Mouse (Mus musculus) embryonic facial prominence, embryonic 14.5 days (tissue): ENCODE data around the gene Sntg2. TPM values are rescaled to one million over a fixed set of nuclear protein-coding genes. Genes with fewer than 3 reads are reported as not detected.

ENCODE experiments used
- ATAC-seq: fragments of 200-750 bp; cut with Nextera tagmentation; 2 replicates; pipeline ENCODE4 v1.8.0; 2017; ENCODE audit warnings: low read depth, moderate number of reproducible peaks, moderate TSS enrichment
- DNase-seq: peaks from one replicate; pipeline ENCODE4 v3.0.0-alpha.2; 2015; ENCODE audit warnings: low spot score
- H3K27ac ChIP-seq: fragments of 300-500 bp; sonication (generic); replicated peaks from 2 replicates; pipeline ENCODE4 v1.5.1; 2014; ENCODE audit warnings: low read depth, mild to moderate bottlenecking, low read length, moderate library complexity
- H3K27me3 ChIP-seq: fragments of 300-500 bp; sonication (generic); replicated peaks from 2 replicates; pipeline ENCODE4 v1.6.1; 2014; ENCODE audit warnings: low read length; ENCODE audit not compliant: control insufficient read depth, insufficient read depth
- H3K36me3 ChIP-seq: fragments of 300-500 bp; sonication (generic); 2 replicates; pipeline ENCODE4 v1.6.1; 2014; ENCODE audit warnings: low read length, mixed read lengths; ENCODE audit not compliant: control insufficient read depth, insufficient read depth
- H3K4me1 ChIP-seq: fragments of 300-500 bp; sonication (generic); 2 replicates; pipeline ENCODE4 v1.6.1; 2014; ENCODE audit warnings: antibody characterized with exemption, low read length; ENCODE audit not compliant: control insufficient read depth, insufficient read depth
- H3K4me2 ChIP-seq: fragments of 300-500 bp; sonication (generic); 2 replicates; pipeline ENCODE4 v1.6.1; 2014; ENCODE audit warnings: low read depth, mild to moderate bottlenecking, low read length, moderate library complexity, mixed read lengths
- H3K4me3 ChIP-seq: fragments of 300-500 bp; sonication (generic); 2 replicates; pipeline ENCODE4 v1.5.1; 2014; ENCODE audit warnings: low read depth, mild to moderate bottlenecking, low read length
- H3K9ac ChIP-seq: fragments of 300-500 bp; sonication (generic); 2 replicates; pipeline ENCODE4 v1.6.1; 2014; ENCODE audit warnings: low read depth, mild to moderate bottlenecking, low read length, moderate library complexity, mixed read lengths
- H3K9me3 ChIP-seq: fragments of 300-500 bp; sonication (generic); 2 replicates; pipeline ENCODE4 v1.6.1; 2016; ENCODE audit warnings: low read length; ENCODE audit not compliant: control insufficient read depth
- WGBS: fragments of 180-500 bp; shearing (Covaris S2); extraction: QIAGEN DNeasy Blood & Tissue Kit; methylation state at CpG from one replicate; pipeline ENCODE4 v1.1.7; 2014; 5-methylcytosine and 5-hydroxymethylcytosine counted together
- polyA plus RNA-seq: library from polyadenylated mRNA; unstranded; fragments of >200 nt; fragmentation: Nextera tagmentation; extraction: Ambion mirVana; gene quantifications from 2 replicates; pipeline ENCODE4 v1.2.1, GENCODE M21; 2014

Gene Sntg2
- polyA plus RNA-seq, 1 experiment from 2014 or later: 3.8 TPM

DNA sequence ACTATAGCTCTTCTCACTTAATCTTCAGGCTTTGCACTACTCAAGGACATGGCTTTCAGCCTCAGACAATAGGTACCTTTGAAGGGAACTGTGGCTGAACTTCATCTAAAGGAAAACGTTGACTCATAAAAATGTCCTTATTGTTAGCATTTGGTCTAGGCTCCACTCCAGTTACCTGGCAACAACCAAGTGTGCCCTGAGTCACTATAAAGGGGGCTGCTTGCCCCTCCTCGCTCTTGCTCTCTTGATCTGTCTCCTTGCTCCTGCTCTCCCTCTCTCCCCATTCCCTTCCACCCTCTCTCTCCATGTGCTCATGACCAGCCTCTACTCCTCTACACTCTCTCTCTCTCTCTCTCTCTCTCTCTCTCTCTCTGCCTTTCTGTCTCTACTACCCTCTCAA, 114.5 kb downstream of the Sntg2 start:
- 70% methylated on average over 2 of the region's 2 CpGs for WGBS

DNA sequence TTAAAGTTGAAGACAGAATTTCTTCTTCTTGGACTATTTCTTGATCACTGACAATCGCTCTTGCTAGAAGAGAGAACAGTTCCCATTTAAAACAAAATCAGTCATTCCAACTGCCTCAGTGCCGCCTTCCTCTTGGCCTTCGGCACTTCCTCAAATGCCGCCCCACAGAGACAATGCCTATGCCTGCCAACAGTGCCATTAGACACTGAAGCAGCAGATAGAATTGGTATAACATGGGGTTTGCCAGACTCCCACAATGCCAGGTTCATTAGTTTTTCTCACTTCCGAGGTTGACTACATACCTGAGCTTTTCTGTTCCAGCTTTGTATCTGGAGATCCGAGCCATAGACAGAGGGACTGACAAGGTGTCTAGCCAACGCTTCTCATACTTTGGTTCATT, 115.5 kb downstream of the Sntg2 start:
- Histone ChIP-seq H3K9ac (no peak overlapping the region), H3K9me3 (no peaks in the 10 kb centered on the region), H3K36me3 (no peaks in the 10 kb centered on the region), H3K27ac (no peak overlapping the region), H3K4me3 (no peak overlapping the region), H3K4me1 (no peaks in the 10 kb centered on the region), H3K4me2 (no peak overlapping the region), H3K27me3 (no peaks in the 10 kb centered on the region)
- ATAC-seq: no peak
- WGBS: 93% methylated on average over 7 of the region's 7 CpGs
- no peak for DNase-seq

More for the DNA sequence above, 114.5 kb downstream of the Sntg2 start:
- H3K36me3 ChIP-seq: no peaks in the 10 kb centered on the region
- H3K4me3 ChIP-seq: no peak overlapping the region
- no peaks in the 10 kb centered on the region for H3K9me3 ChIP-seq
- H3K4me1 ChIP-seq: no peaks in the 10 kb centered on the region
- H3K27me3 ChIP-seq: no peaks in the 10 kb centered on the region
- ATAC-seq: no peak
- no peak for DNase-seq
- no peak overlapping the region for H3K4me2 ChIP-seq
- no peak overlapping the region for H3K27ac ChIP-seq
- H3K9ac ChIP-seq: no peak overlapping the region

DNA sequence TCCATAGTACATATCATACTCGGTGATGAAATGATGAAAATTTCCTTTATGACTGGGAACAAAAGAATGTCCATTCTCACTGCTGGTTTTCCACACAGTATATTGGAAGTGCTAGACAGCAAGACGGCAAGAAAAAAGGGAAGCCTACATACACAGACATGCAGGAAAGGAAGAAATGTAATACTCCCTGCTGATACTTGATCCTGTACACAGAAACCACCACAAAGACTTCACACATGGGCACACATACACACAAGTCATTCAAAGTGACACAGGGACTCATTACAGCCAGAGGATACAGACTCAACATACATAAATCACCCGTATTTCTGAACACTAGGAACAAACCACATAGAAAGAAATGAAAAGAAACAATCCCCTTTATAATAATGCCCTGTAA, 117.0 kb downstream of the Sntg2 start:
- 49% methylated on average over 3 of the region's 3 CpGs for WGBS
- no peak for ATAC-seq

DNA sequence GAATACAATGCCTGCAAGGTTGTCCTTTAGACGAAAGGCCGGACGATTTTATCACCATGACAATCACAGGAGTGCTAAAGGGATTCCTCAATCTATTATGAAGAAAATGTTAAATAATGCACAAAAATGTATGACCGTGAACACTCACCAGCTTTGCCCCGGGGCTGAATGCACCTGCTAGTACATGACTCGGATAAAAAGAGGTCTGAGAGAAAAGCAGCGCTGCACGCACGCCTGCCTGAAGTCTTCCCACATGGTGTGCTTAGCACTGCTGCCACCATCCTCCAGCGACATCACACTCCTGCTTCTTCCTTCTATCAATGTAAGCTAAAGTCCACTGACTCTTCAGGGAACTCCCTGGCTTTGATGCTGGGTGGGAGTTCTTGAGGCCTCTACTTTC, 118.6 kb downstream of the Sntg2 start:
- H3K27ac ChIP-seq: no peak overlapping the region
- H3K9ac ChIP-seq: no peak overlapping the region
- ATAC-seq (no peak), DNase-seq (no peak)
- H3K9me3 ChIP-seq: no peaks in the 10 kb centered on the region
- no peaks in the 10 kb centered on the region for H3K4me1 ChIP-seq
- no peaks in the 10 kb centered on the region for H3K27me3 ChIP-seq
- 88% methylated on average over 10 of the region's 10 CpGs for WGBS
- H3K4me3 ChIP-seq: no peak overlapping the region
- H3K4me2 ChIP-seq: no peak overlapping the region
- no peaks in the 10 kb centered on the region for H3K36me3 ChIP-seq

More for the DNA sequence above, 117.0 kb downstream of the Sntg2 start:
- H3K27ac ChIP-seq: no peak overlapping the region
- no peaks in the 10 kb centered on the region for H3K27me3 ChIP-seq
- DNase-seq: no peak
- no peaks in the 10 kb centered on the region for H3K9me3 ChIP-seq
- H3K36me3 ChIP-seq: no peaks in the 10 kb centered on the region
- no peak overlapping the region for H3K9ac ChIP-seq
- H3K4me2 ChIP-seq: no peak overlapping the region
- no peaks in the 10 kb centered on the region for H3K4me1 ChIP-seq
- H3K4me3 ChIP-seq: no peak overlapping the region

DNA sequence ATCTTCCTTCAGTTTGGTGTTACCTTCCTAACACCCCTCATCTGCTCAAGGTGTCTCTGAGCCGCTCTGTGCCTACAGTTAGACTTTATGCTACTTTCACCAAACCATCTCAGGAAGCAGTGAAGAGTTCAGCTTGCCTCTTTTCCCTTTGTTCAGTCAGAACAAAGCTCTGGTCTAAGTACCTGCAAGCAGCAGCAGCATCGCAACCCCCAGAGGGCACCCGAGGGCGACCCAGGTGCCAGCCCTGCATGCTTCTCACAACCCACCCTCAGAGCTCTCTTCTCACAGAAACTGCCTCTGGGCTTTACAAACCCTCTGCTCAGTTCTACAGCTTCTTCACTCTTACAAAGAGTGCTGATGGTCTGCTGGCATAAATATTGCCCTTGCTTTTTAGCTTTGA, 120.8 kb downstream of the Sntg2 start:
- Histone ChIP-seq H3K9me3 (no peaks in the 10 kb centered on the region), H3K9ac (no peak overlapping the region), H3K4me3 (no peak overlapping the region), H3K4me1 (no peaks in the 10 kb centered on the region), H3K27ac (no peak overlapping the region), H3K36me3 (no peaks in the 10 kb centered on the region), H3K27me3 (no peaks in the 10 kb centered on the region), H3K4me2 (no peak overlapping the region)
- 80% methylated on average over 4 of the region's 4 CpGs for WGBS
- ATAC-seq: no peak
- DNase-seq: no peak

DNA sequence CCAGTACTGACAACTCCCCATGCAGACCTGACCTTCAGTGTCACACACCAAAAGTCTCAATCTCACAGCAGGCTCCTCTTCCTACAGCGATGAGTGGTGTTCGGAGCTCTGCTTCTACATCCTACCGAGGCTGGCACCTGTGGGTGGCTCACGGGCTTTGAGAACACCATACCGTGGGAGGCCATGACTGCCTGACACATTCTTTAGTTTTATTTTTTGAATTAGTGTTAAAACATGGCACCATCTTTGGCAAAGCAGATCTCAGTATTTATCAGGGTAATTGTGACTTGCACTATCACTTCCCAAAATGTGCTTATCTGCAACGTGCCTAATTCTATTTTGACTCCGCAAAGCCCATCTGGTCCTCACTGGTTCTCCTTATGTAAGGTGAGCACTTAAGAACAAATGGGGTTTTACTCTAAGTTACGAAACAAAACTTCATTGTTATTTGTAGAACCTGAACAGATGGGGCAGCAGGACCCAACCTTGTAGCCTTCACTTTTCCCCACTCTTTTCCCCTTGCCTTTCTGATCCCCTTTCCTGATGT, 121.8 kb downstream of the Sntg2 start:
- H3K9ac ChIP-seq: no peak overlapping the region
- 88% methylated on average over 8 of the region's 8 CpGs for WGBS
- no peak for DNase-seq

DNA sequence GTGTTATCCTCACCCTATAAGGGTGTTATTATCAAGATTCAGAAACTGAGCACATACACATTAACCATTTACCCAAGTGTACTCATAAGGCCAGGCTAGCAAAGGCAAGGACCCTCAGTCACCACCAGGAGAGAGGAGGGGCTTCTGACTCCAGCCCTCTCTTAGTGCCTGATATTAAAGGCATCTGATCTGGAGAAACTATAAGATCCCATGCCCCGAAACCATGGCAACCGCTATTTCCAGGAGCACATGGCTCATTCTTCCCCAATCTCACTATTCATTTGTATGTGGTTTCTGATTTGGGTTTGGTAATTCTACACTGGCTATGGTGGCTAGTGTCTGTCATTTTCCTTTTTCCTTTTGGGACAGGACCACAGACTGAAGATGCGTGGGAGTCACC, 124.1 kb downstream of the Sntg2 start:
- no peaks in the 10 kb centered on the region for H3K27me3 ChIP-seq
- no peak overlapping the region for H3K27ac ChIP-seq
- H3K9ac ChIP-seq: no peak overlapping the region
- H3K4me3 ChIP-seq: no peak overlapping the region
- H3K4me1 ChIP-seq: 0 out of 2 replicates have a peak, but pooled peaks cover 3% of the 10 kb centered on the region
- H3K36me3 ChIP-seq: no peaks in the 10 kb centered on the region
- no peak for DNase-seq
- ATAC-seq: no peak
- H3K9me3 ChIP-seq: no peaks in the 10 kb centered on the region
- H3K4me2 ChIP-seq: no peak overlapping the region
- WGBS: 83% methylated on average over 3 of the region's 3 CpGs

More for the DNA sequence above, 121.8 kb downstream of the Sntg2 start:
- Histone ChIP-seq H3K4me1 (no peaks in the 10 kb centered on the region), H3K4me3 (no peak overlapping the region), H3K4me2 (no peak overlapping the region), H3K27ac (no peak overlapping the region), H3K9me3 (no peaks in the 10 kb centered on the region), H3K27me3 (no peaks in the 10 kb centered on the region), H3K36me3 (no peaks in the 10 kb centered on the region)
- ATAC-seq: no peak

DNA sequence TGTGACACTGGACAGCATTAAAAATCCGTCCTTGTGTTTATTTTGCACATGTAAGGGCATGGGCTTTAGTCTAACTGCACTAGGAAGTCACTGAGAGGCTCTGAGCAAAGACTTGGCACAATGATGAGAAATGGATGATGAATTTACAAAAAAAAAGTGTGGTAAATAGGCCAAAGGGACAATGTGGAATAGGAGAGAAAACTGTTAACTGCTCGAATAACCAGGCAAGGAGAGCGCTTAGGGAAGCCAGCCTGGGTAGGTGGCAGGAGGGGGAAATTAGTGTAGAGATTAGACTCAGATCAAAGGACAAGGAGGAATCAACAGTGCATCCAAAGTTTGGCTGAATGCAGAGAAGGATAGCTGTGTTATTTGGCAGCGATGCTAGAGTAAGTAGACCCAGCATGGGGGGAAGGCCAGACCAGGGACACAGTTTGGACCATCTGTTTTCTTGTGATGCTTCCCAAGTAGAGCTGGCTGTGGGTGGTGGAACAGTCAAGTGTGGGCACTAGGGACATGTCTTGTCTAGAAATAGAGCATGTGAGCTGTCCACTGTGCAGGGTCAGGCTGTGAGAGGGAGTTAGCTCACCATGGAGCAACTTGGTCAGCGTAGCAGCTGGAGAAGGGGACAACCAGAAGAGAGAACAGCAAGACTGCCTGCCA, 126.8 kb downstream of the Sntg2 start:
- H3K4me2 ChIP-seq: no peak overlapping the region
- H3K4me3 ChIP-seq: no peak overlapping the region
- no peak overlapping the region for H3K9ac ChIP-seq
- H3K27me3 ChIP-seq: no peaks in the 10 kb centered on the region
- no peak for ATAC-seq
- H3K9me3 ChIP-seq: no peaks in the 10 kb centered on the region
- no peak overlapping the region for H3K27ac ChIP-seq
- no peak for DNase-seq
- H3K36me3 ChIP-seq: no peaks in the 10 kb centered on the region
- WGBS: 84% methylated on average over 5 of the region's 5 CpGs
- H3K4me1 ChIP-seq: 0 out of 2 replicates have a peak, but pooled peaks cover 3% of the 10 kb centered on the region

DNA sequence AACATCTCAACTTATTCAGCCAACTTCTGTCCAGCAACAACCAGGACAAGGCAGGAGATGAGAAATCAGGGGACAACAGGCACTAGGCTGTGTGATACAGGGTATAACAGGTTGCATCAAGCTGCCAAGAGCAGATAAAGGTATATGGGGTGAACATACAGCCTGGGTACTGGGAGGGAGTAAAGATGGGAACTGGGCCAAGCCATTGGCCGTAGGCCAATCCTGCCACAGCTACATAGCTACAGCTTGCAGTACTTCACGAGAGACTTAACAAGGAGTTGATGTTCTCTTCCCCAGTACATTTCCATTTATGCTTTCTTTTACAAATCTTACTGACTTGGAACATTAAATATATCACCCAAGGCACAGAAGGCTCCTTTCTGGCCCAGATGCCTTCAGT, 129.0 kb downstream of the Sntg2 start:
- Histone ChIP-seq H3K27ac (no peak overlapping the region), H3K4me1 (0 out of 2 replicates have a peak, but pooled peaks cover 3% of the 10 kb centered on the region), H3K9ac (no peak overlapping the region), H3K27me3 (no peaks in the 10 kb centered on the region), H3K9me3 (no peaks in the 10 kb centered on the region), H3K4me2 (no peak overlapping the region), H3K4me3 (no peak overlapping the region), H3K36me3 (no peaks in the 10 kb centered on the region)
- WGBS: 66% methylated on average over 2 of the region's 2 CpGs
- ATAC-seq (no peak), DNase-seq (peak; percentile 55)
